Mouse (Mus musculus) embryonic facial prominence, embryonic 12.5 days (tissue): Measurements from ENCODE around the gene Tmem63b. TPM values are rescaled to one million over a fixed set of nuclear protein-coding genes. Genes with fewer than 3 reads are reported as not detected.

ENCODE experiments used
- ATAC-seq: fragments of 200-750 bp; cut with Nextera tagmentation; 2 replicates; pipeline ENCODE4 v1.8.0; 2017; ENCODE audit not compliant: insufficient number of reproducible peaks, insufficient read depth, low FRiP score, low TSS enrichment
- H3K27ac ChIP-seq: fragments of 300-500 bp; sonication (generic); 2 replicates; pipeline ENCODE4 v1.5.1; 2016; ENCODE audit warnings: mild to moderate bottlenecking
- H3K27me3 ChIP-seq: fragments of 300-500 bp; sonication (generic); 2 replicates; pipeline ENCODE4 v1.6.1; 2016; ENCODE audit warnings: mild to moderate bottlenecking, moderate library complexity
- H3K36me3 ChIP-seq: fragments of 300-500 bp; sonication (generic); 2 replicates; pipeline ENCODE4 v1.6.1; 2016; ENCODE audit warnings: mild to moderate bottlenecking
- H3K4me1 ChIP-seq: fragments of 300-500 bp; sonication (generic); 2 replicates; pipeline ENCODE4 v1.6.1; 2016
- H3K4me2 ChIP-seq: fragments of 300-500 bp; sonication (generic); replicated peaks from 2 replicates; pipeline ENCODE4 v1.6.1; 2016; ENCODE audit warnings: mild to moderate bottlenecking, moderate library complexity
- H3K4me3 ChIP-seq: fragments of 300-500 bp; sonication (generic); 2 replicates; pipeline ENCODE4 v1.5.1; 2016; ENCODE audit warnings: mild to moderate bottlenecking
- H3K9ac ChIP-seq: fragments of 300-500 bp; sonication (generic); 2 replicates; pipeline ENCODE4 v1.6.1; 2016; ENCODE audit warnings: mild to moderate bottlenecking, moderate library complexity
- H3K9me3 ChIP-seq: fragments of 300-500 bp; sonication (generic); 2 replicates; pipeline ENCODE4 v1.6.1; 2016; ENCODE audit warnings: mild to moderate bottlenecking, moderate library complexity
- WGBS: fragments of 180-500 bp; shearing (Covaris S2); methylation state at CpG from one replicate; pipeline ENCODE4 v1.1.7; 2016; 5-methylcytosine and 5-hydroxymethylcytosine counted together
- polyA plus RNA-seq: library from polyadenylated mRNA; unstranded; fragments of >200 nt; fragmentation: Nextera tagmentation; extraction: Ambion mirVana; gene quantifications from 2 replicates; pipeline ENCODE4 v1.2.1, GENCODE M21; 2016

Tmem63b gene
- polyA plus RNA-seq, 1 experiment from 2014 or later, result 43.1 TPM

- Histone ChIP-seq H3K4me2 (no peak overlapping the region), H3K9me3 (no peaks in the 10 kb centered on the region), H3K27me3 (no peaks in the 10 kb centered on the region), H3K4me3 (no peak overlapping the region), H3K36me3 (no peaks in the 10 kb centered on the region), H3K27ac (no peak overlapping the region), H3K4me1 (0 out of 2 replicates have a peak, but pooled peaks cover 11% of the 10 kb centered on the region), H3K9ac (no peak overlapping the region)
- WGBS, result 85% methylated on average over 2 of the region's 2 CpGs
- no peak for ATAC-seq
These were observed 40.8 kb upstream of the Tmem63b start for GRCm38 (mm10) chr17:45727481-45727880.

GRCm38 (mm10) chr17:45726249-45726648 lies 39.5 kb upstream of the Tmem63b start:
- WGBS, result 53% methylated on average over 7 of the region's 7 CpGs

GRCm38 (mm10) chr17:45724574-45724921 lies 37.8 kb upstream of the Tmem63b start:
- Histone ChIP-seq H3K27me3 (no peaks in the 10 kb centered on the region), H3K9me3 (no peaks in the 10 kb centered on the region), H3K36me3 (no peaks in the 10 kb centered on the region), H3K4me1 (0 out of 2 replicates have a peak, but pooled peaks cover 8% of the 10 kb centered on the region), H3K27ac (no peak overlapping the region), H3K4me2 (no peak overlapping the region), H3K4me3 (no peak overlapping the region), H3K9ac (no peak overlapping the region)
- WGBS, result 88% methylated on average over 10 of the region's 10 CpGs
- ATAC-seq, result no peak

More at GRCm38 (mm10) chr17:45726249-45726648, 39.5 kb upstream of the Tmem63b start:
- Histone ChIP-seq H3K36me3 (no peaks in the 10 kb centered on the region), H3K27me3 (no peaks in the 10 kb centered on the region), H3K9ac (no peak overlapping the region), H3K9me3 (no peaks in the 10 kb centered on the region), H3K4me3 (no peak overlapping the region), H3K4me2 (no peak overlapping the region), H3K4me1 (0 out of 2 replicates have a peak, but pooled peaks cover 11% of the 10 kb centered on the region), H3K27ac (no peak overlapping the region)
- no peak for ATAC-seq

GRCm38 (mm10) chr17:45723732-45724573 lies 37.2 kb upstream of the Tmem63b start:
- ATAC-seq, result peak; percentile 19; the same call in 1 of the 2 replicates
- Histone ChIP-seq H3K9me3 (no peaks in the 10 kb centered on the region), H3K4me1 (0 out of 2 replicates have a peak, but pooled peaks cover 8% of the 10 kb centered on the region), H3K9ac (peak overlapping the region; percentile 73), H3K36me3 (no peaks in the 10 kb centered on the region), H3K27me3 (no peaks in the 10 kb centered on the region), H3K4me2 (peak overlapping the region; percentile 61), H3K4me3 (peak overlapping the region; percentile 49), H3K27ac (peak overlapping the region; percentile 88)
- WGBS, result 4% methylated on average over 25 of the region's 25 CpGs

GRCm38 (mm10) chr17:45718323-45718722 lies 31.6 kb upstream of the Tmem63b start:
- Histone ChIP-seq H3K9me3 (no peaks in the 10 kb centered on the region), H3K4me2 (no peak overlapping the region), H3K4me1 (0 out of 2 replicates have a peak, but pooled peaks cover 3% of the 10 kb centered on the region), H3K4me3 (no peak overlapping the region), H3K9ac (no peak overlapping the region), H3K36me3 (no peaks in the 10 kb centered on the region), H3K27me3 (no peaks in the 10 kb centered on the region), H3K27ac (no peak overlapping the region)
- 6% methylated on average over 10 of the region's 10 CpGs for WGBS
- ATAC-seq, result no peak

GRCm38 (mm10) chr17:45711525-45711924 lies 24.8 kb upstream of the Tmem63b start:
- Histone ChIP-seq H3K36me3 (no peaks in the 10 kb centered on the region), H3K4me2 (no peak overlapping the region), H3K4me3 (no peak overlapping the region), H3K27me3 (no peaks in the 10 kb centered on the region), H3K27ac (no peak overlapping the region), H3K9ac (no peak overlapping the region), H3K4me1 (no peaks in the 10 kb centered on the region), H3K9me3 (no peaks in the 10 kb centered on the region)
- ATAC-seq, result no peak
- 50% methylated on average over 3 of the region's 3 CpGs for WGBS

GRCm38 (mm10) chr17:45710407-45710806 lies 23.7 kb upstream of the Tmem63b start:
- WGBS, result 79% methylated on average over 8 of the region's 8 CpGs
- Histone ChIP-seq H3K27me3 (no peaks in the 10 kb centered on the region), H3K9ac (no peak overlapping the region), H3K9me3 (no peaks in the 10 kb centered on the region), H3K36me3 (no peaks in the 10 kb centered on the region), H3K4me1 (no peaks in the 10 kb centered on the region), H3K4me2 (no peak overlapping the region), H3K27ac (no peak overlapping the region), H3K4me3 (no peak overlapping the region)
- ATAC-seq, result no peak

GRCm38 (mm10) chr17:45709829-45710228 lies 23.1 kb upstream of the Tmem63b start:
- Histone ChIP-seq H3K4me3 (no peak overlapping the region), H3K9me3 (no peaks in the 10 kb centered on the region), H3K27ac (no peak overlapping the region), H3K36me3 (no peaks in the 10 kb centered on the region), H3K9ac (no peak overlapping the region), H3K27me3 (no peaks in the 10 kb centered on the region), H3K4me2 (no peak overlapping the region), H3K4me1 (no peaks in the 10 kb centered on the region)
- 41% methylated on average over 3 of the region's 3 CpGs for WGBS
- no peak for ATAC-seq

GRCm38 (mm10) chr17:45708179-45708578 lies 21.5 kb upstream of the Tmem63b start:
- no peaks in the 10 kb centered on the region for H3K27me3 ChIP-seq
- no peak overlapping the region for H3K9ac ChIP-seq
- no peak overlapping the region for H3K27ac ChIP-seq
- 82% methylated on average over 8 of the region's 8 CpGs for WGBS
- H3K4me3 ChIP-seq, result no peak overlapping the region
- H3K4me2 ChIP-seq, result no peak overlapping the region
- H3K9me3 ChIP-seq, result no peaks in the 10 kb centered on the region
- no peaks in the 10 kb centered on the region for H3K36me3 ChIP-seq
- no peaks in the 10 kb centered on the region for H3K4me1 ChIP-seq
- no peak for ATAC-seq

- Histone ChIP-seq H3K27me3 (no peaks in the 10 kb centered on the region), H3K4me1 (no peaks in the 10 kb centered on the region)
These were observed 20.7 kb upstream of the Tmem63b start for GRCm38 (mm10) chr17:45707376-45707775.

GRCm38 (mm10) chr17:45706796-45707195 lies 20.1 kb upstream of the Tmem63b start:
- no peaks in the 10 kb centered on the region for H3K36me3 ChIP-seq
- H3K4me1 ChIP-seq, result no peaks in the 10 kb centered on the region
- H3K4me3 ChIP-seq, result no peak overlapping the region
- no peak overlapping the region for H3K9ac ChIP-seq
- no peak for ATAC-seq
- H3K4me2 ChIP-seq, result no peak overlapping the region
- H3K27ac ChIP-seq, result no peak overlapping the region
- WGBS, result 64% methylated on average over 5 of the region's 5 CpGs
- no peaks in the 10 kb centered on the region for H3K9me3 ChIP-seq
- H3K27me3 ChIP-seq, result no peaks in the 10 kb centered on the region

More at GRCm38 (mm10) chr17:45707376-45707775, 20.7 kb upstream of the Tmem63b start:
- WGBS, result 28% methylated on average over 3 of the region's 3 CpGs
- no peak for ATAC-seq
- H3K27ac ChIP-seq, result no peak overlapping the region
- H3K4me3 ChIP-seq, result no peak overlapping the region
- no peak overlapping the region for H3K4me2 ChIP-seq
- H3K9me3 ChIP-seq, result no peaks in the 10 kb centered on the region
- no peaks in the 10 kb centered on the region for H3K36me3 ChIP-seq
- no peak overlapping the region for H3K9ac ChIP-seq

GRCm38 (mm10) chr17:45703187-45703586 lies 16.5 kb upstream of the Tmem63b start:
- ATAC-seq, result no peak
- H3K9me3 ChIP-seq, result no peaks in the 10 kb centered on the region
- no peak overlapping the region for H3K9ac ChIP-seq
- peaks cover 8% of the 10 kb centered on the region for H3K36me3 ChIP-seq
- H3K4me1 ChIP-seq, result peaks cover 10% of the 10 kb centered on the region; the same call in 1 of the 2 replicates
- H3K27me3 ChIP-seq, result no peaks in the 10 kb centered on the region
- 64% methylated on average over 7 of the region's 7 CpGs for WGBS
- H3K4me2 ChIP-seq, result no peak overlapping the region
- H3K27ac ChIP-seq, result no peak overlapping the region
- H3K4me3 ChIP-seq, result no peak overlapping the region
